Mouse (Mus musculus) kidney, adult 2 months (tissue): ENCODE results near the gene Sh3glb2.

Experiments
- CTCF ChIP-seq: fragments of 200-500 bp; conservative IDR thresholded peaks from 2 replicates; pipeline ENCODE4 v1.5.1; 2011; ENCODE audit warnings: low read depth, mild to moderate bottlenecking, control low read depth, low read length, moderate library complexity, mixed read lengths; ENCODE audit not compliant: insufficient read depth, insufficient read length
- POLR2A ChIP-seq: fragments of 200-500 bp; IDR thresholded peaks from one replicate; pipeline ENCODE4 v1.6.1; 2011; ENCODE audit warnings: low read depth, low read length, control low read depth

GRCm38 (mm10) chr2:30385591-30385990 is 26.5 kb upstream of the Sh3glb2 start:
- TF ChIP-seq CTCF (no peak), POLR2A (no peak)
